Mouse (Mus musculus): Measurements from ENCODE around the gene Gps1.
"Not testable (repeated sequence)": the region's sequence is repeated elsewhere in the genome, so short reads cannot be mapped to it uniquely, and the experiment has no call there.

Gene Gps1

GRCm38 (mm10) chr11:120784064-120784791 lies at the start of gene Gps1, which contains the start of gene Rfng:
Gps1 (plus strand) TSS chr11:120784272.
Rfng (minus strand) TSS chr11:120784207.
- DNase-seq (ENCODE audit: low read depth), result peak; percentile 65

GRCm38 (mm10) chr11:120736424-120736823 lies 47.6 kb upstream of the Gps1 start:
- no peak for DNase-seq (ENCODE audit: low read depth)

GRCm38 (mm10) chr11:120740981-120741380 lies 43.1 kb upstream of the Gps1 start:
- no peak for DNase-seq (ENCODE audit: low read depth)

GRCm38 (mm10) chr11:120744121-120744701 lies 39.9 kb upstream of the Gps1 start:
- no peak for DNase-seq (ENCODE audit: low read depth)

- no peak for DNase-seq (ENCODE audit: low read depth)
Observed at GRCm38 (mm10) chr11:120747974-120748373, 36.1 kb upstream of the Gps1 start.

- DNase-seq (ENCODE audit: low read depth), result peak; percentile 34
Observed at GRCm38 (mm10) chr11:120749430-120749829, 34.6 kb upstream of the Gps1 start.

GRCm38 (mm10) chr11:120751606-120752005 lies 32.5 kb upstream of the Gps1 start:
- no peak for DNase-seq (ENCODE audit: low read depth)

- DNase-seq (ENCODE audit: low read depth), result no peak
Observed at GRCm38 (mm10) chr11:120760236-120760635, 23.8 kb upstream of the Gps1 start.

- no peak for DNase-seq (ENCODE audit: low read depth)
Observed at GRCm38 (mm10) chr11:120761811-120762671, 22.0 kb upstream of the Gps1 start.

- DNase-seq (ENCODE audit: low read depth), result not testable (repeated sequence)
Observed at GRCm38 (mm10) chr11:120762672-120763041, 21.4 kb upstream of the Gps1 start, which contains the start of gene Hmga1b. Hmga1b (plus strand) TSS chr11:120762794.

GRCm38 (mm10) chr11:120763121-120763999 lies 20.7 kb upstream of the Gps1 start:
- DNase-seq (ENCODE audit: low read depth), result not testable (repeated sequence)

GRCm38 (mm10) chr11:120767023-120767422 lies 17.0 kb upstream of the Gps1 start:
- DNase-seq (ENCODE audit: low read depth), result not testable (repeated sequence)

- DNase-seq (ENCODE audit: low read depth), result no peak
Observed at GRCm38 (mm10) chr11:120768206-120768605, 15.9 kb upstream of the Gps1 start.

GRCm38 (mm10) chr11:120772749-120773148 lies 11.3 kb upstream of the Gps1 start:
- no peak for DNase-seq (ENCODE audit: low read depth)

- no peak for DNase-seq (ENCODE audit: low read depth)
Observed at GRCm38 (mm10) chr11:120773463-120774190, 10.4 kb upstream of the Gps1 start.

GRCm38 (mm10) chr11:120775774-120776469 lies 8.2 kb upstream of the Gps1 start:
- DNase-seq (ENCODE audit: low read depth), result peak; percentile 89

- DNase-seq (ENCODE audit: low read depth), result no peak
Observed at GRCm38 (mm10) chr11:120777123-120777522, 6.9 kb upstream of the Gps1 start.

- DNase-seq (ENCODE audit: low read depth), result no peak
Observed at GRCm38 (mm10) chr11:120779876-120780275, 4.2 kb upstream of the Gps1 start.

- not testable (repeated sequence) for DNase-seq (ENCODE audit: low read depth)
Observed at GRCm38 (mm10) chr11:120781361-120781760, 2.7 kb upstream of the Gps1 start.

- DNase-seq (ENCODE audit: low read depth), result no peak
Observed at GRCm38 (mm10) chr11:120783426-120784063, 527 bp upstream of the Gps1 start.

Measured in c-Kit-positive CD71-positive TER-119-negative erythroid progenitor cells, embryonic 14.5 days (primary cell).